Mouse (Mus musculus): ENCODE measurements at regions not wholly inside any gene's neighbourhood (a gene's known extent, or its start where the extent isn't known, plus 50 kb on each side); places are given as distances from the start of the nearest gene placed in this dataset.

GRCm38 (mm10) chr13:26112579-26112978 lies 657.4 kb downstream of the Hdgfl1 start:
- Histone ChIP-seq H3K9ac (ENCODE audit: control insufficient read depth, low read depth, low read length, poor library complexity, severe bottlenecking) (no peak overlapping the region), H3K4me1 (ENCODE audit: control insufficient read depth in 1 of 2, insufficient read depth in 2 of 2, low read length in 2 of 2) (no peaks in the 10 kb centered on the region), H3K79me2 (ENCODE audit: control insufficient read depth, insufficient read depth, low read length, poor library complexity) (no peaks in the 10 kb centered on the region), H3K4me3 (ENCODE audit: control insufficient read depth in 1 of 2, insufficient read depth in 1 of 2, low read depth in 2 of 2, low read length in 2 of 2) (no peak overlapping the region), H3K36me3 (ENCODE audit: control insufficient read depth in 1 of 2, insufficient read depth in 2 of 2, low read length in 2 of 2) (no peaks in the 10 kb centered on the region), H3K27me3 (ENCODE audit: control insufficient read depth in 1 of 2, insufficient read depth in 2 of 2, low read length in 2 of 2) (no peaks in the 10 kb centered on the region), H3K9me3 (replicated peaks; ENCODE audit: insufficient read depth, low read length) (no peaks in the 10 kb centered on the region), H3K27ac (ENCODE audit: control insufficient read depth, low read depth, low read length) (no peak overlapping the region)
- DNase-seq (ENCODE audit: low read depth, low spot score), result no peak
- TF ChIP-seq MAFK (IDR thresholded peaks at IDR 0.05; ENCODE audit: borderline replicate concordance, low read depth, low read length), result no peak
- no peak for TF ChIP-seq RCOR1 (IDR thresholded peaks at IDR 0.05; ENCODE audit: low read depth, low read length)
- TF ChIP-seq POLR2A (IDR thresholded peaks at IDR 0.05; ENCODE audit: control insufficient read depth in 1 of 2, insufficient read depth in 1 of 2, low read depth in 1 of 2, low read length in 2 of 2, poor library complexity in 1 of 2), result no peak
- TF ChIP-seq POLR2AphosphoS2 (IDR thresholded peaks at IDR 0.05; ENCODE audit: low read length), result no peak
- TF ChIP-seq CHD1 (IDR thresholded peaks at IDR 0.05; ENCODE audit: low read depth, low read length), result no peak
- no peak for TF ChIP-seq POLR2AphosphoS5 (IDR thresholded peaks at IDR 0.05; ENCODE audit: borderline replicate concordance, low read depth, low read length)
- TF ChIP-seq MAZ (IDR thresholded peaks at IDR 0.05; ENCODE audit: low read depth, low read length), result no peak
- TF ChIP-seq ZNF384 (IDR thresholded peaks at IDR 0.05; ENCODE audit: low read depth, low read length), result no peak
- TF ChIP-seq MEF2A (IDR thresholded peaks at IDR 0.05; ENCODE audit: extremely low read depth, insufficient replicate concordance, low read depth, low read length, poor library complexity, severe bottlenecking), result no peak
- TF ChIP-seq TCF12 (IDR thresholded peaks at IDR 0.05; ENCODE audit: low read depth, low read length), result no peak
- no peak for TF ChIP-seq GABPA (IDR thresholded peaks at IDR 0.05; ENCODE audit: low read depth, low read length)
- no peak for TF ChIP-seq MXI1 (IDR thresholded peaks at IDR 0.05; ENCODE audit: low read depth, low read length)
- TF ChIP-seq SIN3A (IDR thresholded peaks at IDR 0.05; ENCODE audit: low read length), result no peak
- no peak for TF ChIP-seq KAT2A (conservative IDR thresholded peaks at IDR 0.05; ENCODE audit: low read depth, low read length)
- TF ChIP-seq MYB (IDR thresholded peaks at IDR 0.05; ENCODE audit: low read depth, low read length), result no peak

- no peak overlapping the region for H3K27ac ChIP-seq (ENCODE audit: control insufficient read depth, low read depth, low read length)
- H3K4me3 ChIP-seq (ENCODE audit: control insufficient read depth in 1 of 2, insufficient read depth in 1 of 2, low read depth in 2 of 2, low read length in 2 of 2), result no peak overlapping the region
- no peaks in the 10 kb centered on the region for H3K9me3 ChIP-seq (replicated peaks; ENCODE audit: insufficient read depth, low read length)
- H3K27me3 ChIP-seq (ENCODE audit: control insufficient read depth in 1 of 2, insufficient read depth in 2 of 2, low read length in 2 of 2), result no peaks in the 10 kb centered on the region
- H3K4me1 ChIP-seq (ENCODE audit: control insufficient read depth in 1 of 2, insufficient read depth in 2 of 2, low read length in 2 of 2), result no peaks in the 10 kb centered on the region
- no peak for TF ChIP-seq E2F4 (IDR thresholded peaks at IDR 0.05; ENCODE audit: borderline replicate concordance, low read depth, low read length)
- TF ChIP-seq JUND (IDR thresholded peaks at IDR 0.05; ENCODE audit: low read depth, low read length), result no peak
- no peak for TF ChIP-seq USF2 (IDR thresholded peaks at IDR 0.05; ENCODE audit: borderline replicate concordance in 1 of 2, insufficient read depth in 1 of 2, low read depth in 1 of 2, low read length in 2 of 2)
- no peak for TF ChIP-seq ZNF384 (IDR thresholded peaks at IDR 0.05; ENCODE audit: low read depth, low read length)
- no peak for TF ChIP-seq KAT2A (conservative IDR thresholded peaks at IDR 0.05; ENCODE audit: low read depth, low read length)
- no peak for TF ChIP-seq MYC (IDR thresholded peaks at IDR 0.05; ENCODE audit: low read depth, low read length)
- TF ChIP-seq MAZ (IDR thresholded peaks at IDR 0.05; ENCODE audit: low read depth, low read length), result no peak
- TF ChIP-seq TCF12 (IDR thresholded peaks at IDR 0.05; ENCODE audit: low read depth, low read length), result no peak
- no peak for TF ChIP-seq POLR2AphosphoS2 (IDR thresholded peaks at IDR 0.05; ENCODE audit: low read length)
- no peak for TF ChIP-seq HCFC1 (IDR thresholded peaks at IDR 0.05; ENCODE audit: low read depth, low read length)
- H3K9ac ChIP-seq (ENCODE audit: control insufficient read depth, low read depth, low read length, poor library complexity, severe bottlenecking), result no peak overlapping the region
- DNase-seq (ENCODE audit: low read depth, low spot score), result no peak
- H3K36me3 ChIP-seq (ENCODE audit: control insufficient read depth in 1 of 2, insufficient read depth in 2 of 2, low read length in 2 of 2), result no peaks in the 10 kb centered on the region
- no peaks in the 10 kb centered on the region for H3K79me2 ChIP-seq (ENCODE audit: control insufficient read depth, insufficient read depth, low read length, poor library complexity)
These were observed 661.0 kb downstream of the Hdgfl1 start for GRCm38 (mm10) chr13:26109013-26109412.

Measured in MEL (cell line).